Mouse (Mus musculus): ENCODE data around the gene Hk2.

The Hk2 gene

DNA sequence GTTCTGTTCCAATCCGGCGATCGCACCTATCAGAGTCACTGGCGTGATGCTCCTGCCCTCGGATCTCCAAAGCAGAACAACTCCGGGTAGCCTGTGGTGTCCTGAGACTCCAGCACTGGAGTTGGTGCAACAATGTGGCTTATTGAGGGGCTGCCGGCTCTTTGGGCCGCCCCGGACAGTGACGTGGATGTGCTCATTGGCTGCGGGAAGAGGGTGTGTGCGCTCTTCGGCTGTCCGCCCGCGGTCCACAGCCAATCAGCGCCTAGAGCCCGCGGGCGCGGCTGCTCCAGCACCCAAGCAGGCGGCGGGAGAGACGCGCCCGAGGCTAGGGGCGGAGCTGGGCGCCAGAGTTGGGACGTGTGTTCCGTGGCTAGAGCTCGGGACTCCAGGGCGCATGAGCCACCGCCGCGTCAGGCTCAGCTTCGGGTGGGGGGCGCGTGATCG, at the start of gene Hk2:
Hk2 (minus strand) TSS at position 134 of the 444 bp plus-strand sequence.
- DNase-seq (ENCODE audit: low spot score in 2 of 2): peak; percentile 72 to 86

GRCm38 (mm10) chr6:82821758-82822253, 47.6 kb upstream of the Hk2 start:
- DNase-seq (ENCODE audit: low spot score in 2 of 2): no peak

GRCm38 (mm10) chr6:82820716-82821115, 46.5 kb upstream of the Hk2 start:
- no peak for DNase-seq (ENCODE audit: low spot score in 2 of 2)

GRCm38 (mm10) chr6:82814821-82815220, 40.6 kb upstream of the Hk2 start:
- no peak for DNase-seq (ENCODE audit: low spot score in 2 of 2)

- no peak for DNase-seq (ENCODE audit: low spot score in 2 of 2)
Observed at GRCm38 (mm10) chr6:82807984-82808700, 33.9 kb upstream of the Hk2 start.

GRCm38 (mm10) chr6:82806971-82807370, 32.7 kb upstream of the Hk2 start:
- DNase-seq (ENCODE audit: low spot score in 2 of 2): no peak

GRCm38 (mm10) chr6:82806503-82806902, 32.2 kb upstream of the Hk2 start:
- DNase-seq (ENCODE audit: low spot score in 2 of 2): no peak

GRCm38 (mm10) chr6:82805894-82806293, 31.6 kb upstream of the Hk2 start:
- no peak for DNase-seq (ENCODE audit: low spot score in 2 of 2)

- no peak for DNase-seq (ENCODE audit: low spot score in 2 of 2)
Observed at GRCm38 (mm10) chr6:82804984-82805383, 30.7 kb upstream of the Hk2 start.

GRCm38 (mm10) chr6:82798202-82798737, 24.0 kb upstream of the Hk2 start:
- no peak for DNase-seq (ENCODE audit: low spot score in 2 of 2)

DNA sequence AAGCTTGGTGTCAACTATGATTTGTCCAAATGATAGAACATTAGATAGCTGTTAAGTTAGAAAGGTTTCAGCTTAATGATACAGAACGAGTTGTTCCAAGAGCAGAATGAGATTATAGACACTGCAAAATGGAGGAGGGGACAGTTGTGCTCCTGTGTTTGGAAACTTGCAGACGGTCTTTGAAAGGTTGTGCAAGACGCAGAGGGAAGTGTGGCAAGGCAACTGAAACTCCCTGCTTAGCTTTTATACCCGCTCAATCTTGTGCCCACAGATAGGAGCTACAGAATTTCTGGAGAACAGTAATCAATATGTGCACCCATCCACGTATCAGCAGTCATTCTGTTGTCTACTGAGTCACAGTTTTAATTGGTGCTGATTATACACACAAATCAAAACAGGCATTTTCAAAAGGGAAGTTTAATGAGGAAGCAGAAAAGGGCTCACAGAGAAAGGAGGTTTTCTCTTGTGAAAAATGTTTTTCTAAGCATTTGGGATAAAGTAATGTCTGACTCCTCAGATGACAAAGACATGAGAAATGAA, 23.1 kb upstream of the Hk2 start:
- DNase-seq (ENCODE audit: low spot score in 2 of 2): no peak

GRCm38 (mm10) chr6:82790864-82791263, 16.6 kb upstream of the Hk2 start:
- DNase-seq (ENCODE audit: low spot score in 2 of 2): no peak

DNA sequence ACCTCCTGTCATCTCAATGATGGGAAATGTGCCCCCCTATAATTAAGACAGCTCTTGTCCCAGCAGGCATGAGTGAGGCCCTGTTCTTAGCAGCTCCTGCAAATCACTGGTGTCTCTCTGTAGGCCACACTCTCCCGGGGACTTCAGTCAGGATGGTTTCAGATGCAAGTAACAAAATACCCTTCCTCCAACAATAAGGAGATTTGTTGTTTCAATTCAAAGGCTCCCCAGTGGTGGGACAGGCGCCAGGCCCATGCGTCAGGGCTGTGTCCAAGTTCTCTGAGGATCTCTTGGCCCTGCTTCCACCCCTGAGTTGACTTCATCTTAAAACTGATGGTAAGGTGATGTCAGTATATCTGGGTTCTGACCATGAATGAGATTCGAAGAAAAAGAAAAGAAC, 9.7 kb upstream of the Hk2 start:
- no peak for DNase-seq (ENCODE audit: low spot score in 2 of 2)

GRCm38 (mm10) chr6:82780802-82781393, 6.6 kb upstream of the Hk2 start:
- DNase-seq (ENCODE audit: low spot score in 2 of 2): no peak

DNA sequence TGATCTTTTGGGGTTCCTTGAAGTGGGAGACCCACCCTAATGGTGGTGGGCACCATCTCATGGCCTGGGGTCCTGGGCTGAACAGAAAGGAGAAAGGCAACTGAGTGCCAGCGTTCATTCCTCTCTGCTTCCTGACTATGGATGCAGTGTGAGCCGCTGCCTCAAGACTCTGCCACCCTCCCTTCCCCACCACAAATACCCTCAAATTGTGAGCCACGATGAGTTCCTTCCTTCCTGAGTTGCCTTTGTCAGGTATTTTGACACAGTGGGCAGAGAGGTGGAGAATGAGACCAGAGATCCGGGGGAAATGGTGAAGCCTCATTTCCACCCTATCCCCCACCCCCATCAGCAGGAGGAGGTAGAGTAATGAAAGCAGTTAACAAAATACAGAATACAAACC, 6.1 kb upstream of the Hk2 start:
- no peak for DNase-seq (ENCODE audit: low spot score in 2 of 2)

DNA sequence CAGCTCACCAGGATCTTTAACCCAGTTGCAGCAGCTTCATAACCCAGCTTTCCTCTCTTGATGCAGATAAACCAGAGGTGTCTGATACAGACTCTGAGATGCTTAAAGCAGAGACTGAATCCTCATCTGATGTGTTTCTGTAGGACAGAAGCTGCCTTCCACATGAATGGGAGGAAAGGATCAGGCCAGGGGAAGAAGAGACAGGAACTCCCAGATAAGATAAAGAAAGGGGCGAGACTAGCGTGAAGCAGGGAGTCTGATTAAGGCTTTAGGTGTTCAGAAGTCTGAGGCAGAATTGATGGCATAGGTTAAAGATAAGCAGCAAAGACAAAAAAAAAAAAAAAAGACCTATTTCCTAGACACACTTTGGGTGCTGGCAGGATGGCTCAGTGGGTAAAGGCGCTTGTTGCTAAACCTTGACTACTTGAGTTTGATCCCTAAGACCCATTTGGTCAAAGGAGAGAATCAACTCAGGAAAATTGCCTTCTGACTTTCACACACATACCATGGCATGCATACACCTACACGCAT, 2.9 kb upstream of the Hk2 start:
- no peak for DNase-seq (ENCODE audit: low spot score in 2 of 2)

- no peak for DNase-seq (ENCODE audit: low spot score in 2 of 2)
Observed at GRCm38 (mm10) chr6:82775386-82775785, 1.1 kb upstream of the Hk2 start.

GRCm38 (mm10) chr6:82773261-82774131, 758 bp downstream of the Hk2 start:
- peak; percentile 14 to 55 for DNase-seq (ENCODE audit: low spot score in 2 of 2)

- DNase-seq (ENCODE audit: low spot score in 2 of 2): no peak
Observed at GRCm38 (mm10) chr6:82772451-82773101, 1.7 kb downstream of the Hk2 start.

DNA sequence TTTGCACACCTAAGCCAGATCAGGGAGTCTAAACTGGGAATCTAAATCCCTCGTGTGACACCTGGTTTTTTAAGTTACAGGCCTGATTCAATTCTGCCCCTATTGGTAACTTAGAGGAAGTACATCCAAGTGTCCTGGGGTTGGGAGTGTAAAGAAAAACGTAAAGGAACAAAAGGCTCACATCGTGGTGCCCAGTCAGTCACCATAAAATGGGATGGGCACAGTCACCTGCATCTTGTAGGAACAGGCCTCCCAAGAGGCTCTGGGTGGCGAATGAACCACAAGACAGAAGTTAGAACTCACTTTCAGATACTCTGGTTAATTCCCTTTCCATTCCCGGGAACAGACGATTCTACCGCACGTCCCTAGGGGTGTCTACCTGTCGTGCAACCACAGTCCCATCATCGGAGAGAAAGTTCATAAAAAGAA, 2.3 kb downstream of the Hk2 start:
- no peak for DNase-seq (ENCODE audit: low spot score in 2 of 2)

DNA sequence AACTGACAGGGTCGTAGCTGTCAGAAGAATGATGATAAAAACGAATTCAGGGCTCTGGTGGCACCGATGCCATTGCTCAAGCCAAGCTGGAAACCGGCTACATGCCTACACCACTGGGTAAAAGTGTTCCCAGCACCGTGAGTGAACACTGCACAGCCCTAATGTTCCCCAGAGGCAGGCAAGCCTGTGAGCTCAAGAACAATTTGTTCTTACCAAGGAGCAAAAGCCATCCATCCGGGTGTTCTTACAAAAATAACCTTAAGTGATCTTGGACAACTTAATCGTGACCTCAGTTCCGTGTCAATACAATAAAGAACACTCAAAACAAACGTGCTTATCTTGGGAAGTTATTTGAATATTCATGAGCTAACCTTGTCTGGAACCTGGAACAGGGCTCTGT, 3.2 kb downstream of the Hk2 start:
- DNase-seq (ENCODE audit: low spot score in 2 of 2): no peak

Data from urinary bladder, adult 18-20 months (tissue).